Mouse (Mus musculus) gastrocnemius, postnatal 25 days (tissue): ENCODE measurements at regions not wholly inside any gene's neighbourhood (a gene's known extent, or its start where the extent isn't known, plus 50 kb on each side); places are given as distances from the start of the nearest gene placed in this dataset.

Source experiments
- DNase-seq: peaks from one replicate; pipeline ENCODE4 v3.0.0; 2022

GRCm38 (mm10) chr17:85823036-85823435, 135.0 kb upstream of the Six2 start:
- DNase-seq, result no peak

GRCm38 (mm10) chr17:85821861-85822260, 133.8 kb upstream of the Six2 start:
- peak; percentile 62 for DNase-seq

DNA sequence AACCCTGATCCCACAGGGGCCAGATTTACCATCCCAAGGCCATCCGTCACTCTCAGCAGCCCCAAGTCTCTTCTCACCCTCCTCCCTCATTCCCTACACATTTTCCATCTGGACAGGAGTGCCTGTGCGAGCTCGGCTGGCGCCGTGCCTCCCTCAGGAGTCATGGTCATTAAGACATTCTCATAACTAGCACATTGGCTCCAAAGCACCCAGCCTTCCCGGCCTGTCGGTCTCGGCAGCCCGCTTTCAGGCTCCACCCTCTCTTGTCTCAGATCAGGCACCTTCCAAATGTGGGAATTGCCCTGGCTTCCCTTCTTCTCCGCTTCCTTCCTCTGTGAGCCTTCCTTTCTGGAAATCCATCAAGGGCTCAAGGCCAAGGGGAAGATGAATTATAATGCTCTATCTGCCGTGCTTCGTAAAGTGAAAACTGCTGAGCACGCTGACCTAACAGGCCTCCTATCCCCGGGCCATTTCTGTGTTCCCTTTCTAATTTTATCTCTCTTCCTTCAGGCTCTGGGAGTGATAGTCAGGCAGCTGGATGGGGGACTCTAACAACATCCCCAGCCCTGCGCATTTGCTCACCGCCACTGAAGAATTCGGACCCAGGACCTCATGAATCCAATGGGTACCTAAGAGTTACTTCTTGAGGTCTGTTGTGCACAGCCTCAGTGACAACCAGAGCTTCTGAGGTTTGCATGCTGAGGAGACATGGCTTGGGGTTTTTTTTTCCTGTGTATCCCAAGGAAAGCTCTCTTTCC, 130.2 kb upstream of the Six2 start:
- peak; percentile 25 for DNase-seq

GRCm38 (mm10) chr17:85816521-85816920, 128.4 kb upstream of the Six2 start:
- no peak for DNase-seq

- no peak for DNase-seq
Measured at GRCm38 (mm10) chr17:85816056-85816455, 128.0 kb upstream of the Six2 start.

DNA sequence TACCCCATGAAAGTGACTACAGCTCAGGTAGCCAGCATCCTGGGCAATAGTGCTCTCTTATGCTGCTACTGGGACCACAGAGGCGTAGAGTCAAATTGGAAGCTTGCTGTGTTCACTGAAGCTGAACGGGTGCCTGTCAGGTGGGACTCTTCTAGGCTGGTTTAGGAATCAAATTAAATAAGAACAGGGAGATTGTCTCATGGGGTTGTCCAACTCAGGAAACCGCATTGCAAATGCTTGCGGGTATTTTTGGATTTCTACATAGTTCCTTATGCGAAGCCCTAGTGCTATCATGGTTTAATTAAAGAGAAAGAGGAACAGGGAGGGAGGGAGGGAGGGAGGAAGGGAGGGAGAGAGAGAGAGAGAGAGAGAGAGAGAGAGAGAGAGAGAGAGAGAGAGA, 120.5 kb upstream of the Six2 start:
- DNase-seq, result no peak

- no peak for DNase-seq
Measured at GRCm38 (mm10) chr17:85805726-85806359, 117.8 kb upstream of the Six2 start.

DNA sequence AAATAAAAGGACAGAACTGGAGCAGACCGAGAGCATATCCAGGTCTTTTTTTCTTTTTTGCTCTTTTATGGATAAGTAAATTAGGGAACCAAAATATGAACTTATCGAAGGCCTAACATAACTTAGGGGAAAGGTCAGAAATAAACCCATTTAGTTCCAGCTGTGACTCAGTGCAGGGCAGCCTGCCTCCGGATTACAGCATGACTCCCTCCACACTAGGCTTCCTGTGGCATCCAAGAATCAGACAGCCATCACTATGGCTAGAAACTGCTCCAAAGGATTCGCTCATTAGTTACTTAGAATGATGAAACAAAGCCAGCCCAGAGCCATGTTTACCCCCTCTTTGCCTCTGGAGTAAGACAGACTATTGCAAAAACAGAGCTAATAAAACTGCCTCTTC, 116.6 kb upstream of the Six2 start:
- DNase-seq, result peak; percentile 50

DNA sequence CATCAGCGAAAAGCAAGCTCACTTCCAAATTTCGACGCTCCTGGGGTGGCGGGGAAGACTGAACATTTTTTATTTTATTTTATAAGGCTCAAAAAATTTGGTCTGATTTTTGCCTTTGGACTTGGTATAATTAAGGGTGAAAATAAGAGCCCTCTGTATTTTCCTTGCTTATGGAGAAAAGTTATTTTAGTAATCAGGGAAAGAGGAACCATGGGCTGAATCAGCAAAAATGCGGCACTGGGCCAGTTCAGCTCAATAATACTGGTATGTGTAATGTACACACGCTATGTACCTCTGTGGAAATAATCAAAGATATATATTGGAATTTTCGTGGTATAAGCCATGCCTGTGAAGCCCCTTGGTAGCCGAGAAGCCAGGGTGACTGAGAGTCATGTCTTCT, 113.7 kb upstream of the Six2 start:
- no peak for DNase-seq

DNA sequence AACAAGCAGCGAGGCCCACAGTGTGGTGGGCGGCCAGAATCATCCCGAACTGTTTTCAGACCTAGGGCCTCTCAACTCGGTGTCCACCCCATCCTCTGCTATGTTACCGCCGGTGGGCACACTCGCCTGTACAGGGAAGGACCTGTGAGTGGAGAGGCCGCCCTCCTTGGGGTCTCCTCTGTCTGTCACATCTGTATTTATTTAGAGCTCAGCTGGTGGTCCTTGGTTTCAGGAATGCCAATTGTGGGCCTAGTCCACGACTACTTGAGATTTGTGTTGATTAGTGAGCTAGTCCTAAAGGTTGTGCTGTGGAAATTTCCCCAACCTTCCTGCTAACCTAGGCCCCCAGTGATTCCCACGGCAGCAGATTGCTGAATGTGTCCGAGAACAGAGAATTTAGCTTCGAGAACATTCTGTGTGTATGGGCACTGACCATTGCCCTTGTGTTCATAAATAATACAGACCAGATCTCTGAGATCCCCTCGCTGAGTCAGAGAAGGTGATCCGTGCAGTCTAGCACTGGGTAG, 113.1 kb upstream of the Six2 start:
- no peak for DNase-seq

GRCm38 (mm10) chr17:85800357-85801078, 112.4 kb upstream of the Six2 start:
- no peak for DNase-seq

GRCm38 (mm10) chr17:85799865-85800356, 111.8 kb upstream of the Six2 start:
- no peak for DNase-seq

DNA sequence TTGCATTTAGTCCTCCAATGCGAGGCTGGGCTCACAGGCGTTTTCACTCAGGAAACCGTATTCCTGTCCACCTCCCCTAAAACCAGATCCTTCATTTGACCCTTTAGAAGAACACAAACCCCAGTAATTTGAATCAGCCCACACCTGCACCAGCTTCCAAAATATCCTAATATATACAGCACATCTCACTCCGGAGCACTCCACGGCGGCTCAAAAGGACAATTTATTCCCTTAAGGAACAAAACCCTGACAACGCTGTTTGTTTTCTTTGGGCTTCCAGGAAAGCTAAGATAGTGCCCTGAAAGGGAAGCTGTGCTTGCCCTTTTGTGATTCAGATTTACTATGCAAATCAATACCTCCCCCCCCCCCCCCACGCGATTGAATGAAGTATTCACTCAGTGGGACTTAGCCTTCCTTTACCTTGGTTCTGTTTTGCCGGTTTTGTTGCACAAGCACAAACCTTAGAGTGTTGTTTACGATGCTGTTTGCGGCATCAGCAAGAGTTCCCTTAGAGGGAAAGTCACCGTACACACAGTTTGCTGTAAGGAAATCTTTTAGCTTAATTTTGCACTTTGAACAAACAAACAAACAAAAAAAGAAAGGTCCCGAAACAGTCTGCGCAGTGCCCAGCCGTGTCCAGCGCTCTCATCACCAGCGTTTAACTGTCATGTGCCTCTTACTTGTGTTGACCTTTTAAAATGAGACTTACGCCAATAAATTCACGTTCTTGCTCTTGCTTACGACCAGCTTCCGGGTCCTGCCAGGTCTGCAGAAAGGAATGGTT, 111.2 kb upstream of the Six2 start:
- DNase-seq, result no peak

DNA sequence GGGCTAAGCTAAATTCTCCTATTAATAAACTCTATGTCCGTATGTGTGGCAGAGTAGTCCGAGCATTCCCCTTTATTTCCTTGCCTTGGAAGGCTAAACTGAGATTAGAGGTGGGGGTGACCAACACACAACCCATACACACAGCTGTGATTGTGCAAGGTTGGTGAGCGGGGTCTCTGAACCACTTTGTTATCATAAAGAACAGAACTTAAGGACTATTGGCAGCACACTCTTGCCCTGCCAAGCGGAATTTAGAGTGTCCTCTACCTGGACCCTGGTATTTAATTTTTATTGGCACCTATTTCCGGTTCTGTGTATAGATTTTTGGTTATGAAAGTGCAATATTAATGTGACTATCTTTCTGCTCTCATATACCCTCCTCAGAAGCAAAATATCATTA, 109.7 kb upstream of the Six2 start:
- no peak for DNase-seq

GRCm38 (mm10) chr17:85795820-85796219, 107.7 kb upstream of the Six2 start:
- no peak for DNase-seq

DNA sequence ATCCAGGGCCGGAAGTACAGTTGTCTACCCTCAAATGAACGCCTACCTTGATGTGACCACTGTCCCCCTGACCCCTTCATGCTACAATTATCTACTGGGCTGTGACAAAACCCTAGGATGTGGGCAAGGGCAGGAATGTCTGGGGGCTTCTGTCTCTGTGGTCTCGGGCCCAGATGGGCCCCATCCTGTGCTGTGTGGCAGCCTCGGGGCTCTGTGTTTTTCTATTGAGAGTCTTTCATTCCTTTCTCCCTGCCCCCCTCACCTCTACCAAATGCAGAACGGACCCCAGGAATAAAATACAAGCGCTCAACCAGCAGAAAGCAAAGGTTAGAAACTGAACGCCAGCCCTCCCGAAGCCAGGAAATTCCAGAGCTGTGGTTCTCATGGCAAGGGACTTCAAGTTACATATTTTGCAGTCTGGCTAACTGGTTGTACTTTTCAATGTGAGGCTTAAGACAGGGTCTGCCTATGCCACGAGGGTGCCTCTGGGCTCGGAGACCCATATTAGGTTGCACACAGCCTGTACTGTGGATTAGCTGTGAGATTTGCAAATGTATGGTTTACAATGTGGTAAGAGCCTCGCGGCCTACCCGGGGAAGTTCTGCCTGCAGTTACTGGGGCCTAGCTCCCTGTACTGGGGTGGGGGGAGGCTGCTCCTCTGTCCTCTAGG, 97.7 kb upstream of the Six2 start:
- DNase-seq, result no peak

DNA sequence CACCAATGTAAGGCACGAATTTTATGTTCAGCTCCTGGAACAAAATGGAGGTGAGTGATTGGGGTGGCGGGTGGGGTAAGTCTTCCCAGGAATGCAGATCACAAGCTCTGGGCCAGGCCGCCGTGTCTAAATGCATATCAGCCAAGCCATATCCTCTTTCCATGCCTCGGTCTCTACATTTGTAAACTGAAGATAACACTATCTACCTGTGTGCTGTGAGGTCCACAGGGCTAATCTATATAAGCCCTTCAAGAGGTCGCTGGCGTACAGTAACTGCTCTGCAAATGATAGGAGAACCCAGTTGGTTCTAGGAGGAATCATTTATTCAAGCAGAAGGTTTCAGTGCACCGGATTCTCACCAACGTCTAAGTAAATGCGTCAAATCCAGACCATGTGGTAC, 92.4 kb upstream of the Six2 start:
- no peak for DNase-seq

DNA sequence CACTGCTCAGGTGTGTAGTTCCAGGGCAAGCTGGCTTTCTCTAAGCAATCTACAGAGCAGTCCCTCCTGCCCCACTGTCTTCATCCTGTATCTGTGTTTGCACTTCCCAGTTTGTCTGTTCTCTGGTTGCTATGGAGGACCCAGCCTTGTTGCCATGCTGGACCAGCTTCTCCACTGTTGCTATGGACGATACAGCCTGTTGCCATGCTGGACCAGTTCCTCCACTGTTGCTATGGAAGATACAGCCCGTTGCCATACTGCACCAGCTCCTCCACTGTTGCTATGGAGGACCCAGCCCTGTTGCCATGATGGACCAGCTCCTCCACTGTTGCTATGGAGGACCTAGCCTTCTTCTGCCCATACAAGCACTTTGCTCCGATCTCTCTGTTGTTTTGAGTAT, 88.8 kb upstream of the Six2 start:
- DNase-seq, result no peak

DNA sequence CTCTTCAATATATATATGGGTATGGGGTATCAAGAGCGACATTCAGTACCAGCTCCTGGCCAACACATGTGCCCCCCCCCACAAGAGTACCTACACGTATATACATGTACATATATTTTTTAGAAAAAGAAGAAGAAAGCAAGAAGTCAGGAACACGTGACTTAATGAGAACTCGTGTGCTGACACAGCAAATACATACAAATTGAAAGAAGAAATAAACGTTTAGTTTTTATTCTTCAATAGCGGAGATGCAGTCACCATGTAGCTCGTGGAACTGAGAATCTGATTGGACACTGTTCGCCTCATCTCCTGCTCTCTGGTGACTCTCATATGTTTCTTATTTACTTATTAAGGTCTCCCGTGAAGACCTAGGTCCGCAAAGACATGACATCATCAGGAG, 80.3 kb upstream of the Six2 start:
- DNase-seq, result no peak

GRCm38 (mm10) chr17:85767201-85767862, 79.3 kb upstream of the Six2 start:
- no peak for DNase-seq

GRCm38 (mm10) chr17:85766556-85766955, 78.5 kb upstream of the Six2 start:
- DNase-seq, result no peak
